ENCODE assay signal across 10 mouse cellular contexts in the genomic region with DNA sequence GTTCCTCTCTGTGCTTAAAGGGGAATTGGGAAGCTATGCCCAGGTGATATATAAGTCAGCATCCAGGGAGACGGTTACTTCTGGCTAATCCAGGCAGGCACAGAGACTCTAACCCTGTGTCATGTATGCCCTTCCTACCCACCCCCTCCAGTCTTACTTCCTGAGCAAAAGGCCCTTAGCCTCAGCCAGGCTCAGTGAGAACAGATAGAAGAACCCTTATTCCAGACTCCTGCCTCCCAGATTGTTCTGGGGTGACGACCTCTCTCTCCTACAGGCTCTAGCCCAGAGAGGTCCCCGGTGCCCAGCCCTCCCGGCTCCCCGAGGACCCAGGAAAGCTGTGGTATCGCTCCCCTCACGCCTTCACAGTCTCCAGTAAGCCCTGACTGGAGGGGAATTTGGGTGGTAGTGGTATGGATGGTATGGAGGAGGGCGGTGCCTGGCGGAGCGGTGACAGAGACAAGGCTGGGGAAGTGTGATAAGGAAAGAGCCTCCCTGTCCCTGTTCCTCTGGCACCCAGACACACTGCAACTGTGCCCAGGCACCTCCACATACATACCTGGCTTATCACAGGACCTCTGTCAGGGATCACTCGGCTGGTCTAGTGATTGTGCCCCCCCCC. TPM values are rescaled to one million over a fixed set of nuclear protein-coding genes. Genes with fewer than 3 reads are reported as not detected.
DNase-seq lines count a peak whose midpoint lies in the region; ATAC-seq lines count a peak whose summit lies in the region.
"Had no signal": no experiment of that assay in that cellular context is flagged by ENCODE, and none has a peak within 500 bp of the region (broad histone marks: within the 10 kb centered on the region; RNA-seq: fewer than 3 reads in every experiment).

No protein-coding gene starts in this region.

- no peak overlapping the region for H3K9ac ChIP-seq in heart, embryonic 15.5 days
- peak overlapping the region; percentile 66 for H3K9ac ChIP-seq in liver, embryonic 16.5 days (ENCODE audit: low read depth, low read length)
- H3K9ac ChIP-seq in midbrain, embryonic 16.5 days (ENCODE audit: low read depth, low read length): no peak overlapping the region

- H3K27me3 ChIP-seq in heart, embryonic 15.5 days: no peaks in the 10 kb centered on the region
- no peaks in the 10 kb centered on the region for H3K27me3 ChIP-seq in liver, embryonic 16.5 days (ENCODE audit: control insufficient read depth, insufficient read depth, low read depth, low read length)
- no peaks in the 10 kb centered on the region for H3K27me3 ChIP-seq in midbrain, embryonic 16.5 days (ENCODE audit: control insufficient read depth, insufficient read depth, low read depth, low read length)

- ATAC-seq in heart, embryonic 15.5 days (replicated peaks; ENCODE audit: insufficient number of reproducible peaks, insufficient read depth, low FRiP score, low read depth): peak; percentile 63
- ATAC-seq in liver, embryonic 16.5 days (ENCODE audit: low read depth): peak; percentile 100
- ATAC-seq in midbrain, embryonic 16.5 days: no peak

- peak overlapping the region; percentile 14; the same call in 1 of the 2 replicates for H3K4me2 ChIP-seq in heart, embryonic 15.5 days
- H3K4me2 ChIP-seq in liver, embryonic 16.5 days (ENCODE audit: low read depth, low read length): peak overlapping the region; percentile 62
- no peak overlapping the region for H3K4me2 ChIP-seq in midbrain, embryonic 16.5 days (ENCODE audit: low read length)

- H3K4me1 ChIP-seq in heart, embryonic 15.5 days (replicated peaks): peaks cover 54% of the 10 kb centered on the region
- peaks cover 51% of the 10 kb centered on the region for H3K4me1 ChIP-seq in liver, embryonic 16.5 days (ENCODE audit: control insufficient read depth, low read depth, low read length)
- H3K4me1 ChIP-seq in midbrain, embryonic 16.5 days (ENCODE audit: control insufficient read depth, insufficient read depth, low read length): no peaks in the 10 kb centered on the region

- no peaks in the 10 kb centered on the region for H3K9me3 ChIP-seq in heart, embryonic 15.5 days (replicated peaks)
- H3K9me3 ChIP-seq in liver, embryonic 16.5 days (replicated peaks; ENCODE audit: control insufficient read depth, low read length): no peaks in the 10 kb centered on the region
- no peaks in the 10 kb centered on the region for H3K9me3 ChIP-seq in midbrain, embryonic 16.5 days (replicated peaks; ENCODE audit: control insufficient read depth, low read length, poor library complexity, severe bottlenecking)

- H3K27ac ChIP-seq in heart, embryonic 15.5 days: peak overlapping the region; percentile 73
- H3K27ac ChIP-seq in liver, embryonic 16.5 days (ENCODE audit: low read length): peak overlapping the region; percentile 98
- no peak overlapping the region for H3K27ac ChIP-seq in midbrain, embryonic 16.5 days (ENCODE audit: low read length)

- no peak overlapping the region for H3K4me3 ChIP-seq in heart, embryonic 15.5 days
- peak overlapping the region; percentile 21 for H3K4me3 ChIP-seq in liver, embryonic 16.5 days (ENCODE audit: low read depth, low read length)
- H3K4me3 ChIP-seq in midbrain, embryonic 16.5 days (ENCODE audit: low read depth, low read length): no peak overlapping the region
- H3K4me3 ChIP-seq: myocyte had no signal

- peak; percentile 88 for DNase-seq in heart, adult 11 months
- no peak for DNase-seq in heart, adult 9 months (ENCODE audit: low spot score in 2 of 2)
- peak; percentile 80 for DNase-seq in MEL-GATA-1-ER (ENCODE audit: extremely low read depth, low read depth)
- no peak for DNase-seq in left cerebral cortex, adult 9 months (ENCODE audit: low spot score in 2 of 2)
- no peak for DNase-seq in cerebellum, postnatal 14 days

- WGBS in heart, embryonic 15.5 days: 24% methylated on average over 11 of the region's 11 CpGs
- 20% methylated on average over 11 of the region's 11 CpGs for WGBS in liver, embryonic 16.5 days (ENCODE audit: insufficient replicate concordance)
- WGBS in midbrain, embryonic 16.5 days: 77% methylated on average over 11 of the region's 11 CpGs

- no peaks in the 10 kb centered on the region for H3K36me3 ChIP-seq in heart, embryonic 15.5 days
- no peaks in the 10 kb centered on the region for H3K36me3 ChIP-seq in liver, embryonic 16.5 days (ENCODE audit: control insufficient read depth, insufficient read depth)
- H3K36me3 ChIP-seq in midbrain, embryonic 16.5 days (ENCODE audit: control insufficient read depth, insufficient read depth, low read length): no peaks in the 10 kb centered on the region

RNA-seq across cellular contexts. Expression of a gene that starts 2.3 kb away (rescaled TPM):
- not detected in 2 replicates for polyA plus RNA-seq in heart, embryonic 15.5 days (2015; fragmentation: Nextera tagmentation; extraction: Ambion mirVana)
- not detected in 2 replicates for polyA plus RNA-seq in liver, embryonic 16.5 days (2015; fragmentation: Nextera tagmentation; extraction: Ambion mirVana)
- polyA plus RNA-seq in midbrain, embryonic 16.5 days (2015; fragmentation: Nextera tagmentation; extraction: Ambion mirVana): not detected in 2 replicates
- polyA plus RNA-seq: intestine, embryonic 14.5 days; myocyte had no signal

RNA-seq across cellular contexts. Expression of a gene that starts 8.6 kb away (rescaled TPM):
- polyA plus RNA-seq in heart, embryonic 15.5 days (2015; fragmentation: Nextera tagmentation; extraction: Ambion mirVana): 10.0 and 11.4 TPM in 2 replicates
- 2.0 TPM in 2 replicates for polyA plus RNA-seq in liver, embryonic 16.5 days (2015; fragmentation: Nextera tagmentation; extraction: Ambion mirVana)
- polyA plus RNA-seq in midbrain, embryonic 16.5 days (2015; fragmentation: Nextera tagmentation; extraction: Ambion mirVana): 4.5 and 5.0 TPM in 2 replicates

RNA-seq across cellular contexts. Expression of a gene that starts 24.3 kb away (rescaled TPM):
- 59.5 and 71.3 TPM in 2 replicates for polyA plus RNA-seq in heart, embryonic 15.5 days (2015; fragmentation: Nextera tagmentation; extraction: Ambion mirVana)
- 129 and 133 TPM in 2 replicates for polyA plus RNA-seq in liver, embryonic 16.5 days (2015; fragmentation: Nextera tagmentation; extraction: Ambion mirVana)
- 74.0 and 74.1 TPM in 2 replicates for polyA plus RNA-seq in midbrain, embryonic 16.5 days (2015; fragmentation: Nextera tagmentation; extraction: Ambion mirVana)

RNA-seq across cellular contexts. Expression of a gene that starts 44.2 kb away (rescaled TPM):
- 7.5 and 10.7 TPM in 2 replicates for polyA plus RNA-seq in heart, embryonic 15.5 days (2015; fragmentation: Nextera tagmentation; extraction: Ambion mirVana)
- 3.0 and 3.2 TPM in 2 replicates for polyA plus RNA-seq in liver, embryonic 16.5 days (2015; fragmentation: Nextera tagmentation; extraction: Ambion mirVana)
- 11.1 and 11.7 TPM in 2 replicates for polyA plus RNA-seq in midbrain, embryonic 16.5 days (2015; fragmentation: Nextera tagmentation; extraction: Ambion mirVana)

RNA-seq across cellular contexts. Expression of a gene that starts 49.1 kb away (rescaled TPM):
- 0.43 and 0.61 TPM in 2 replicates for polyA plus RNA-seq in heart, embryonic 15.5 days (2015; fragmentation: Nextera tagmentation; extraction: Ambion mirVana)
- polyA plus RNA-seq in liver, embryonic 16.5 days (2015; fragmentation: Nextera tagmentation; extraction: Ambion mirVana): 1.4 and 1.8 TPM in 2 replicates
- 0.15 and 0.18 TPM in 2 replicates for polyA plus RNA-seq in midbrain, embryonic 16.5 days (2015; fragmentation: Nextera tagmentation; extraction: Ambion mirVana)
- polyA plus RNA-seq: myocyte had no signal

Comparison
In these comparisons a context has a peak if more than half of its experiments do, and no peak if none do; other contexts are left out.
1. DNase-seq: peak in heart, adult 11 months (single experiment) and MEL-GATA-1-ER (single experiment); none in heart, adult 9 months (0 of 2), left cerebral cortex, adult 9 months (0 of 2) and cerebellum, postnatal 14 days (0 of 2).